Mouse (Mus musculus) limb, embryonic 11.5 days (tissue): ENCODE measurements at regions not wholly inside any gene's neighbourhood (a gene's known extent, or its start where the extent isn't known, plus 50 kb on each side); places are given as distances from the start of the nearest gene placed in this dataset.

Experiments
- ATAC-seq: fragments of 200-750 bp; cut with Nextera tagmentation; 2 replicates; pipeline ENCODE4 v1.8.0; 2017; ENCODE audit warnings: low read depth; ENCODE audit not compliant: insufficient number of reproducible peaks, low FRiP score, low TSS enrichment
- DNase-seq: peaks from one replicate; pipeline ENCODE4 v3.0.0-alpha.2; 2015; ENCODE audit warnings: low spot score
- H3K27ac ChIP-seq: fragments of 300-500 bp; sonication (generic); replicated peaks from 2 replicates; pipeline ENCODE4 v1.5.1; 2014; ENCODE audit warnings: low read depth, mild to moderate bottlenecking, low read length
- H3K27me3 ChIP-seq: fragments of 300-500 bp; sonication (generic); 2 replicates; pipeline ENCODE4 v1.6.1; 2014; ENCODE audit warnings: mild to moderate bottlenecking, low read length, mixed read lengths; ENCODE audit not compliant: control insufficient read depth, insufficient read depth
- H3K36me3 ChIP-seq: fragments of 300-500 bp; sonication (generic); 2 replicates; pipeline ENCODE4 v1.6.1; 2014; ENCODE audit warnings: mild to moderate bottlenecking, low read length, moderate library complexity, mixed read lengths; ENCODE audit not compliant: control insufficient read depth, insufficient read depth
- H3K4me1 ChIP-seq: fragments of 300-500 bp; sonication (generic); 2 replicates; pipeline ENCODE4 v1.6.1; 2014; ENCODE audit warnings: low read length, mixed read lengths; ENCODE audit not compliant: control insufficient read depth, insufficient read depth
- H3K4me2 ChIP-seq: fragments of 300-500 bp; sonication (generic); 2 replicates; pipeline ENCODE4 v1.6.1; 2014; ENCODE audit warnings: low read depth, mild to moderate bottlenecking, moderate library complexity; ENCODE audit not compliant: severe bottlenecking
- H3K4me3 ChIP-seq: fragments of 300-500 bp; sonication (generic); 2 replicates; pipeline ENCODE4 v1.5.1; 2014; ENCODE audit warnings: low read depth, low read length
- H3K9ac ChIP-seq: fragments of 300-500 bp; sonication (generic); 2 replicates; pipeline ENCODE4 v1.6.1; 2014; ENCODE audit warnings: mild to moderate bottlenecking, low read length
- H3K9me3 ChIP-seq: fragments of 300-500 bp; sonication (generic); 2 replicates; pipeline ENCODE4 v1.6.1; 2016; ENCODE audit warnings: low read length; ENCODE audit not compliant: control insufficient read depth
- WGBS: fragments of 180-500 bp; shearing (Covaris S2); extraction: QIAGEN DNeasy Blood & Tissue Kit; methylation state at CpG from one replicate; pipeline ENCODE4 v1.1.7; 2014; 5-methylcytosine and 5-hydroxymethylcytosine counted together

DNA sequence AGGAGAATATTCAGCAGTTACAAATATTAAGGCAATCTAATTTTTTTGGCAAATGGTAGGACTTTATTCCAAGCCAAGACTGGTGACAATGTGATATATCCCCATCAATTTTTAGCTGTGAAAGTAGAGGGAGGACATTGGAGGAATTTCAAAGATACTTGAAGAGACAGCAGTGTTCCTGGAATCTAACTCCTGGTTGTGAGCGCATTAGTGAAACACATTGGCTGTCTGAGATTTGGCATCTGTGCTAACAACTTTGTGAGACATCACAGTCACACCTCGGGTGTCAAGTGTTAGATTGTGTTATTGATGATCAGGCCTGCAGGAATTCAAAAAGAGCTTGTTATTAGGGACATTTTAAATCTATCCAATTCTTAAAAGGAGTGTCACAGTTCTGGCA, 71.3 kb upstream of the Peli1 start:
- 78% methylated on average over 2 of the region's 2 CpGs for WGBS
- no peak overlapping the region for H3K9ac ChIP-seq
- H3K27ac ChIP-seq = no peak overlapping the region
- ATAC-seq (no peak), DNase-seq (no peak)
- H3K4me3 ChIP-seq = no peak overlapping the region
- no peaks in the 10 kb centered on the region for H3K36me3 ChIP-seq
- no peaks in the 10 kb centered on the region for H3K4me1 ChIP-seq
- H3K27me3 ChIP-seq = no peaks in the 10 kb centered on the region
- no peak overlapping the region for H3K4me2 ChIP-seq
- no peaks in the 10 kb centered on the region for H3K9me3 ChIP-seq

DNA sequence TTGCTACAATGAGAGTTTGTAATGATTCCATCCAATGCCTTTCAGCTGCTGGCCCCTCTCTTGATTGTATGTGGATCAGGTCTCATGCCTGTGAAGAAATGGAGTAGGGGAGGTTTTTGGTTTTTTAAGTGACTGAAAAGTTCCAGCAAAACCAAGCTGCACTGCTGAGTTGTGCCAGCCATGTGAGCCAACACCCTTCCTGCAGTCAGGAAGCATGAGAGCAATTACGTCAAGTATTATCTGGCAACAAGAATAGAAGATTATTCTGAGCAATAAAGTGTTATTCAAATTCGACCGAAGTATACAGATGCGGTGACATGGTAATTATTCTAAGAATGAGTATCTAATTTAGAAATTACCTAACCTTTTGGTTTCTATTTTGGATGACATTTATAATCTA, 67.0 kb upstream of the Peli1 start:
- H3K4me3 ChIP-seq = no peak overlapping the region
- H3K36me3 ChIP-seq = no peaks in the 10 kb centered on the region
- no peaks in the 10 kb centered on the region for H3K27me3 ChIP-seq
- H3K4me2 ChIP-seq = no peak overlapping the region
- ATAC-seq (no peak), DNase-seq (no peak)
- H3K9me3 ChIP-seq = no peaks in the 10 kb centered on the region
- H3K27ac ChIP-seq = no peak overlapping the region
- 92% methylated on average over 4 of the region's 4 CpGs for WGBS
- no peak overlapping the region for H3K9ac ChIP-seq
- no peaks in the 10 kb centered on the region for H3K4me1 ChIP-seq

DNA sequence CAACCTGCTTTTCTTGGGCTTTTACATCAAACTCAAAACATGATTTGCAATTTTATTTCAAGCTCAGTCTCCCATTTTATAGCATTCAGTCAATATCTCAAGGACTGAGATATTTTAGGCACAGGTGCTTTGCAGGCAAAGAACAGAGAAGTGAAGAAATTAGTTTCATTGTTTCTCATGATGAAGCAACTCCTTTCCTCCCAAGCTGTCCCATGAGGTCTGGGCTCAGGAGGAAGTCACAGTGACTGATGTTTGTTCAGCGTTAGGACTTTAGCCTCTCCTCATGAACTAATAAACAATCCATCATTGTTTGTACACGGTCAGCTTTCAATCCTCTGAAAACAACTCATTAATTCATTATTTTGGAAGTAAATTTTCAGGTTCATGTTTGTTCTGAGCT, 66.6 kb upstream of the Peli1 start:
- WGBS = 70% methylated on average over 2 of the region's 2 CpGs
- ATAC-seq (no peak), DNase-seq (no peak)
- H3K4me1 ChIP-seq = no peaks in the 10 kb centered on the region
- H3K9me3 ChIP-seq = no peaks in the 10 kb centered on the region
- H3K27ac ChIP-seq = no peak overlapping the region
- H3K36me3 ChIP-seq = no peaks in the 10 kb centered on the region
- no peak overlapping the region for H3K4me3 ChIP-seq
- no peaks in the 10 kb centered on the region for H3K27me3 ChIP-seq
- H3K9ac ChIP-seq = no peak overlapping the region
- H3K4me2 ChIP-seq = no peak overlapping the region

DNA sequence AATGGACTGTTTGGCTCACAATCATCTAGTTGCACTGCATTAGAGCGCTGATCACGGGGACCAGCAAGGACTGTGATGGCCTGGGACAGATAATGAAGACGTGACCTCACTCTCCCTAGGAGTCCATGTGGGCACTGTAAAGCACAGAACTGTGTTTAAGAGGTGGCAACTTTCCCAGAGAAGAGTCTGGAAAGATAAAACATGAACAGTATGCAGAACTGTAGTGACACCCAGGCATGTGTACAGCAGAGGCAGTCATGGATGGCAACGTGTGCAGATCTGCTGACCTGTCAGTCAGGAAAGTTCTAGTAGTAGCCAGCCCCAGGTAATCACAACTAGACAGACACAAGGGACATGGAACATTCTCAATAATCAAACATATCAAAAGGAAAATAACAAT, 63.8 kb upstream of the Peli1 start:
- DNase-seq = no peak
- no peaks in the 10 kb centered on the region for H3K4me1 ChIP-seq
- no peaks in the 10 kb centered on the region for H3K27me3 ChIP-seq
- no peaks in the 10 kb centered on the region for H3K9me3 ChIP-seq
- H3K36me3 ChIP-seq = no peaks in the 10 kb centered on the region
- no peak overlapping the region for H3K4me3 ChIP-seq
- H3K4me2 ChIP-seq = no peak overlapping the region
- no peak overlapping the region for H3K9ac ChIP-seq
- H3K27ac ChIP-seq = no peak overlapping the region
- 90% methylated on average over 4 of the region's 4 CpGs for WGBS
- ATAC-seq = no peak

DNA sequence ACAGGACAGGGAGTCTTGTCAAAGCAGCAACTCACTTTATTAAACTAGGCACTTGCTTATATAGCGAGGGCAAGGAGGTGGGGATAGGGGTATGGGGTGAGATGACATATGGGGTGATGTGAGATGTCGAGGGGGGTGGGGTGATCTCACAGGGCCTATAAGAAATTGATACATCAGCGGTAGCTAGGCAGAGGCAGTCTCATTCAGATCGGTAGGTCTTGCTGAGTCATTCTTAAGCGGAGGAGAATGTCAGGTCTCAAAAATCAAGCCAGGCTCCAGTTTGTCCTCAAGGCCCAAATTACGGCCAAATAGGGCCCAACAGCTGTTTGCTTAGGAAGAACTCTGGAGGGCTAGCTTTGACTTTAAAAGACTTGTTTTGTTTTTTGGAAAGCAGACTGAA, 60.7 kb upstream of the Peli1 start:
- WGBS = 96% methylated on average over 6 of the region's 6 CpGs
- no peaks in the 10 kb centered on the region for H3K9me3 ChIP-seq
- H3K9ac ChIP-seq = no peak overlapping the region
- peaks cover 6% of the 10 kb centered on the region for H3K4me1 ChIP-seq
- ATAC-seq (no peak), DNase-seq (no peak)
- H3K36me3 ChIP-seq = no peaks in the 10 kb centered on the region
- no peak overlapping the region for H3K4me2 ChIP-seq
- no peaks in the 10 kb centered on the region for H3K27me3 ChIP-seq
- no peak overlapping the region for H3K27ac ChIP-seq
- H3K4me3 ChIP-seq = no peak overlapping the region

DNA sequence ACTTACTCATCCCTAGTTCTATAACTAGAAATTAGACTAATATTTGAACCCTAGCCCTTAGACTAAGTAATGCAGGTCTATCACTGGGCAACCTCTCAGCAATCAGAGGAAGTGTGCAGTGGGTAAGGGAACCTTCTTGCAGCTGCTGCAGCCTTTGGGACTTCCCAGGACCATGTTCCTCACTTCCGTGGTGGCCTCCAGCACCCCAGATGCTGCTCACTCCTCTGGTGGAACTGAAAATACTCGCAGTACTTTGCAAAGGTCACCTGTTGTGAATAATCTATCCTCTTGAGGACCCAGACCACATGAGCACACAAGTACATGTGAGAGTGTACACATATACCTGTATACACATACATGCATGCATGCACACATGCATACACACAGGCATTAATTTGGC, 59.3 kb upstream of the Peli1 start:
- H3K4me1 ChIP-seq = peaks cover 6% of the 10 kb centered on the region
- no peak for ATAC-seq
- WGBS = 91% methylated on average over 2 of the region's 2 CpGs

DNA sequence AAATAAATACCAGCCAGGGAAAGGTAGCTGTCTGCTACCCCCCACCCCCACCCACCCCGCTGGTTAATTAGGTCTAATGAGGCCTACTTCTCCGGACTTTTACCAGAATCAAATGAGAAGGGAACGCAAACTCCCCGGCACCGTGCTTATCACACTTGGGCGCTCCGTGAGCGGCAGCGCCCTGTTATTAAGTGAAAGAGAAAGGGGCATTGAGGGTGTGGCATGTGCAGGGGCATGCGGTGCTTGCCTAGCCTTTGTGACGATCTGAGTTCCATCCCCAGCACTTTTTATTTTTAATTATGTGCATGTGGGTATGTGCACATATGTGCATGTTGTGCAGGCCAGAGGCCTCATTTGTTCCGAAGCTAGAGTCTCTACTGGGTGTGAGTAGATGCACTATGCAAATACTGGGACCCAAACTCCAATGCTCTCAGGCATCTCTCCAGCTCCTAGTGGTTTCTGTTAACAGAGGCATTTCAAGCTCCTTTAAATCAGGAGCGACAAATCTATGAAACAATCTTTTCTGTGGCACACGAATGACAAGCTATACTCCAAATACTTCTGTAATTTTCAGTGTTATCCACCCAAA, 57.8 kb upstream of the Peli1 start:
- no peak overlapping the region for H3K4me3 ChIP-seq
- no peaks in the 10 kb centered on the region for H3K36me3 ChIP-seq
- no peak for DNase-seq
- no peak overlapping the region for H3K4me2 ChIP-seq
- no peaks in the 10 kb centered on the region for H3K27me3 ChIP-seq
- ATAC-seq = no peak
- H3K27ac ChIP-seq = no peak overlapping the region
- H3K9me3 ChIP-seq = no peaks in the 10 kb centered on the region
- H3K9ac ChIP-seq = no peak overlapping the region
- peaks cover 6% of the 10 kb centered on the region for H3K4me1 ChIP-seq
- WGBS = 79% methylated on average over 14 of the region's 14 CpGs

More for the DNA sequence above, 59.3 kb upstream of the Peli1 start:
- no peak overlapping the region for H3K4me3 ChIP-seq
- no peaks in the 10 kb centered on the region for H3K9me3 ChIP-seq
- H3K27ac ChIP-seq = no peak overlapping the region
- H3K36me3 ChIP-seq = no peaks in the 10 kb centered on the region
- DNase-seq = no peak
- no peaks in the 10 kb centered on the region for H3K27me3 ChIP-seq
- H3K9ac ChIP-seq = no peak overlapping the region
- no peak overlapping the region for H3K4me2 ChIP-seq

DNA sequence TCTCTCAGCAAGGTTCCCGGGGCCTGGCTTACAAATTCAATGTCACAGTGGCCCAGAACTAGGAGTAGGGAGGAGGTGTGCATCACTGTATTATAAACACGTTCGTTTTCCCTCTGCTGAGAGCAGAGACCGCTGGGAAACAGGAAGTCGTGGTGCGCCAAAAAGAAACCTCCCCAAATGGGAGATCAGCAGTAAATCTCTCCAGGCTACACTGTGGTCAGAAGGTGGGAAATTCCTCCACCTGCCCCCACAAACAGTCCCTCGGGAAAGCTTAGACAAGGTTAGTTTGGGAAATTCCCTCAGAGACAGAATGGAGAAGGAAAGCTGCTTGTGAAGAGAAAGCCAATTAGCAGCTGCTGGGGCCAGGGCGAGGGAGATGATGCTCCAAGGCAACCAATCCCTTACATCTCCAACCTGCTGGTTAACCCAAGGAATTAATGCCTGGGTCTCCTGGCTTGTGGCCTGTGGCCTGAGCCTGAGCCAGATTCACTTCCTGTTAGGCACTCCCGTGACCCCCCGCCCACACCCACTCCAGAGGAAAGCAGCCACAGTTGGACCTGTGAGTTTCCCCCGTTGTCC, 57.2 kb upstream of the Peli1 start:
- no peaks in the 10 kb centered on the region for H3K9me3 ChIP-seq
- ATAC-seq (no peak), DNase-seq (peak; percentile 28)
- H3K36me3 ChIP-seq = no peaks in the 10 kb centered on the region
- no peak overlapping the region for H3K27ac ChIP-seq
- no peaks in the 10 kb centered on the region for H3K27me3 ChIP-seq
- no peak overlapping the region for H3K9ac ChIP-seq
- peaks cover 6% of the 10 kb centered on the region for H3K4me1 ChIP-seq
- WGBS = 37% methylated on average over 11 of the region's 11 CpGs
- H3K4me3 ChIP-seq = no peak overlapping the region
- H3K4me2 ChIP-seq = no peak overlapping the region
